Mouse (Mus musculus): ENCODE data around the gene Epas1. TPM values are rescaled to one million over a fixed set of nuclear protein-coding genes. Genes with fewer than 3 reads are reported as not detected.

Gene Epas1
- polyA plus RNA-seq, 1 experiment from 2014 or later, result 13.2 TPM

DNA sequence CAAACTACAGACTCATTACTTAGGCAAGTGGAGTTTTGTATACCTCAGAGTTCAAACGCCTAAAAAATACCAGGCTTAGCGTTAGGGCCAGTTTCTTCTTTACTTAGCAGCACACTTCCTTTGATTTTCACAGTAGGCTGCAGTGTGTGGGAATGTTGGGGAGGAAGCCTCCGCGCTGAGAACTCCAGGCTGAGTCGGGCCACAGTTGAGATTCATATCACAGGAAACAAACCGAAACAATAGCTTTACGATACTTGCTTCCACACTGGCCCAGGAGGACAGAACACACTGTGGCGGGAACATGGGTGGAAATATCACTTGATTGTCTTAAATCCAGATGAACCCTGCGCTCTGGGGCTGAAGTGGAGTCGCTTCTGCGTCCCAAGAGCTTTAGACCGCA is 47.0 kb downstream of the Epas1 start:
- Histone ChIP-seq H3K27me3 (ENCODE audit: insufficient read depth, low read length) (no peaks in the 10 kb centered on the region), H3K4me2 (no peak overlapping the region), H3K9me3 (ENCODE audit: low read depth, low read length) (no peaks in the 10 kb centered on the region), H3K36me3 (ENCODE audit: insufficient read depth) (no peaks in the 10 kb centered on the region), H3K27ac (ENCODE audit: low read depth) (peak overlapping the region; percentile 54), H3K9ac (no peak overlapping the region), H3K4me1 (ENCODE audit: insufficient read depth) (peaks cover 7% of the 10 kb centered on the region; the same call in 1 of the 2 replicates), H3K4me3 (ENCODE audit: low read depth, low read length) (no peak overlapping the region)
- TF ChIP-seq CTCF (IDR thresholded peaks at IDR 0.05; ENCODE audit: low read depth), result no peak
- no peak for ATAC-seq (ENCODE audit: insufficient read depth)
- DNase-seq, result peak; percentile 51
- WGBS, result 65% methylated on average over 12 of the region's 12 CpGs

DNA sequence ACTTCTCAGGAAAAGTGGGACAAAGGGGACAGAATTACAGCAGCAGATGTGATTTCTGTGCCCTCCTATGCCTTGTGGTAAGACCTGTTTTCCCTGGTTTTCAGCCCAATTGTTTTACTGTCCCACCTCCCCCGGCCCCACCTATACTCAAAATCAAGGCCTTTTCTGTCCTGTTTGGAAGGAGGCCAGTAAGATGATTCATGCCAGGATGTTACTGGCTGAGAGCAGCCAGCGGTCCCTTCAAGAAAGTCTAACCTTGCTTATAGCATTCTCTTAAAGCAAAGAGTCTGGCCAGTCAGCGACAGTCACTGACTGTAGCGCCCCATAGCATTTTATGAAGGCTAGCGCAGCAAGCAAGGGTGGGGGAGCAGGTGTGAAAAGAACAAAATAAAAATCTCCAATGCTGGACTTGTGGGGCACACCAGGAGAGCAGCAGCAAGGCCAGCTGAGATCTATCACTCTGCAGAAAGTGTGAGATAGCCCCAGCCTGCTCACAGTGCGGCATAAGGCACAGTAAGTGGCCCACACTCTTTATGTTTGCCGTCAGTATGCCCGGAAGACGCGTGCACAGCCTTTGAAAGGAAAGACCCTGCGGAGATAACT is 47.8 kb downstream of the Epas1 start:
- no peak overlapping the region for H3K9ac ChIP-seq
- ATAC-seq (ENCODE audit: insufficient read depth) (no peak), DNase-seq (peak; percentile 66)
- H3K9me3 ChIP-seq (ENCODE audit: low read depth, low read length), result no peaks in the 10 kb centered on the region
- WGBS, result 43% methylated on average over 11 of the region's 11 CpGs
- H3K4me1 ChIP-seq (ENCODE audit: insufficient read depth), result peaks cover 7% of the 10 kb centered on the region; the same call in 1 of the 2 replicates
- H3K4me3 ChIP-seq (ENCODE audit: low read depth, low read length), result no peak overlapping the region
- H3K4me2 ChIP-seq, result peak overlapping the region; percentile 15; the same call in 1 of the 2 replicates
- no peak for TF ChIP-seq CTCF (IDR thresholded peaks at IDR 0.05; ENCODE audit: low read depth)
- peak overlapping the region; percentile 54; the same call in 1 of the 2 replicates for H3K27ac ChIP-seq (ENCODE audit: low read depth)
- H3K27me3 ChIP-seq (ENCODE audit: insufficient read depth, low read length), result no peaks in the 10 kb centered on the region
- H3K36me3 ChIP-seq (ENCODE audit: insufficient read depth), result no peaks in the 10 kb centered on the region

DNA sequence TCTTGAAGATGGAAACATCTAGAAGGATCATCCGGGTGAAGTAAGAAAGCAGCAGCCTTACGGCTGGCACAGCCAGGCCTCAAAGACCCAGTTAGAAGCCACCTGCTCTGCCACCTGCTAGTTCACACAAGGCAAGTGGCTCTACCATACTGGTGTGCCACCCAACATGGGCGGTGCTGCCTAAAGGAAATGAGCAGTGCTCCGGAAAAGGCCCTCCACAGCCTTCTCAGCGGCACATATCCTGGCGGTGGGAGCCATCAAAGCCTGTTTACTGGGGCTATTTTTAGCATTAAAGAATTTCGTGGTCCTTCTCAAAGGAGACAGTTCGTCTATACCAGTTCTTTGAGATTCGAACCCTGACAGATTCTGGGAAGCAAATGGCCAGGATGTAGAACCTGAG is 48.4 kb downstream of the Epas1 start:
- peak; percentile 63 for DNase-seq
- 0 out of 2 replicates have a peak overlapping the region, but pooled peaks have one; percentile 15 for H3K4me2 ChIP-seq
- 36% methylated on average over 9 of the region's 9 CpGs for WGBS
- no peak overlapping the region for H3K4me3 ChIP-seq (ENCODE audit: low read depth, low read length)
- peaks cover 7% of the 10 kb centered on the region; the same call in 1 of the 2 replicates for H3K4me1 ChIP-seq (ENCODE audit: insufficient read depth)
- no peaks in the 10 kb centered on the region for H3K27me3 ChIP-seq (ENCODE audit: insufficient read depth, low read length)
- no peaks in the 10 kb centered on the region for H3K36me3 ChIP-seq (ENCODE audit: insufficient read depth)
- TF ChIP-seq CTCF (IDR thresholded peaks at IDR 0.05; ENCODE audit: low read depth), result no peak
- no peaks in the 10 kb centered on the region for H3K9me3 ChIP-seq (ENCODE audit: low read depth, low read length)
- ATAC-seq (ENCODE audit: insufficient read depth), result no peak
- H3K9ac ChIP-seq, result no peak overlapping the region
- H3K27ac ChIP-seq (ENCODE audit: low read depth), result peak overlapping the region; percentile 56

DNA sequence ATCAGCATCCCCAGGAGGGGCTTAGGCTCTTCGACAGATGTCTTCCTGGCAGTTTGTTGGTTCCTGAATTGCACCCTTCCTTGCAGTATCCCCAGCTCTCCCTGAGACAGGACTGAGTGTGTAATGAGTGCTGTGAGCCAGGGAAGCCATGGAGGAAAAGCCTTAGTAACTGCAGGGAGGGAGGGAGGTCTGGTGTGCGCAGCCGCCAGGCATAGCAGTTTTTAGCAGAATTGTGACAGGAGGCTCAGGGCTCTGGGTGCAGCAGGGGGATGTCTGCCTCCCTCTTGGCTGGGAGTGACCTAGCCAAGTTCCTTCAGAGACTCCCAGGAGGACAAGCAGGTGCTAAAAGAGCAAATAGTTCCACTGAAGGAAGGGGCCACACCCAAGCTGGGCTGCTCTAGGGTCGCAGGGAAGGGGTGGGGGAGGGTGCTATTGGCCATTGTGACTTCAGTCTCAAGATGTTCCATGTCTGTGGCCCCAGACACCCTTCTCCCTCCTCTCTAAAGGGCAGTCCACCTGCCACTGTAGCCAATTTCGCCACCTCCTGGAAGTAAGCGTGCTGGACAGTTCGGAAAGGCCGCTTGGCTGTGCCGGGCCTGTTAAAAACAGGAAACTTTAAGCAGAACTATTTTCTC is 49.0 kb downstream of the Epas1 start:
- 47% methylated on average over 9 of the region's 9 CpGs for WGBS
- peak; percentile 46 for DNase-seq
- Histone ChIP-seq H3K9ac (no peak overlapping the region), H3K4me3 (ENCODE audit: low read depth, low read length) (no peak overlapping the region), H3K4me1 (ENCODE audit: insufficient read depth) (peaks cover 7% of the 10 kb centered on the region; the same call in 1 of the 2 replicates), H3K36me3 (ENCODE audit: insufficient read depth) (no peaks in the 10 kb centered on the region), H3K27ac (ENCODE audit: low read depth) (peak overlapping the region; percentile 56), H3K4me2 (no peak overlapping the region), H3K27me3 (ENCODE audit: insufficient read depth, low read length) (no peaks in the 10 kb centered on the region), H3K9me3 (ENCODE audit: low read depth, low read length) (no peaks in the 10 kb centered on the region)
- 0 out of 2 replicates have a peak, but pooled peaks have one; percentile 25 for ATAC-seq (ENCODE audit: insufficient read depth)
- TF ChIP-seq CTCF (IDR thresholded peaks at IDR 0.05; ENCODE audit: low read depth), result peak; percentile 54

DNA sequence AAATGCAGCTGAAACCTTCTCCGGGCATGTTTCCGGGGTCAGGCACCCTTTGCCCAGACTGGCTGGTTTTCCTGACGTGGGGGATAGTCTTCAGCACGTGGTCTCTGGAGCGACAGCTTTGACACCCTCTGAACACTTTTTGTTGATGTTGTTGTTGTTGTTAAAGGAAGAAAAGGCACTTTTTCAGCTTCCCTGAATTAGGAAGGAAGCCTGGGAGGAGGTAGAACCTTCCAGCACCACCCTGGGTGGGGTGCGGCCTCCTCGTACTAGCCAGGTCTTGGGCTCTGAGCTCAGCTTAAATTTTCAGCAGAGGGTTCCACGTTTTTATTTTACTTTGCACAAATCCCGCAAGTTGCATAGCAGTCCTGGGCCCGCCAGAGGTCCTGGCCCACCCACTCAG is 49.6 kb downstream of the Epas1 start:
- 75% methylated on average over 10 of the region's 10 CpGs for WGBS
- DNase-seq (no peak), ATAC-seq (ENCODE audit: insufficient read depth) (no peak)
- no peak overlapping the region for H3K4me3 ChIP-seq (ENCODE audit: low read depth, low read length)
- peaks cover 7% of the 10 kb centered on the region; the same call in 1 of the 2 replicates for H3K4me1 ChIP-seq (ENCODE audit: insufficient read depth)
- no peaks in the 10 kb centered on the region for H3K9me3 ChIP-seq (ENCODE audit: low read depth, low read length)
- no peak overlapping the region for H3K4me2 ChIP-seq
- H3K27me3 ChIP-seq (ENCODE audit: insufficient read depth, low read length), result no peaks in the 10 kb centered on the region
- H3K27ac ChIP-seq (ENCODE audit: low read depth), result no peak overlapping the region
- H3K9ac ChIP-seq, result no peak overlapping the region
- TF ChIP-seq CTCF (IDR thresholded peaks at IDR 0.05; ENCODE audit: low read depth), result no peak
- H3K36me3 ChIP-seq (ENCODE audit: insufficient read depth), result no peaks in the 10 kb centered on the region

DNA sequence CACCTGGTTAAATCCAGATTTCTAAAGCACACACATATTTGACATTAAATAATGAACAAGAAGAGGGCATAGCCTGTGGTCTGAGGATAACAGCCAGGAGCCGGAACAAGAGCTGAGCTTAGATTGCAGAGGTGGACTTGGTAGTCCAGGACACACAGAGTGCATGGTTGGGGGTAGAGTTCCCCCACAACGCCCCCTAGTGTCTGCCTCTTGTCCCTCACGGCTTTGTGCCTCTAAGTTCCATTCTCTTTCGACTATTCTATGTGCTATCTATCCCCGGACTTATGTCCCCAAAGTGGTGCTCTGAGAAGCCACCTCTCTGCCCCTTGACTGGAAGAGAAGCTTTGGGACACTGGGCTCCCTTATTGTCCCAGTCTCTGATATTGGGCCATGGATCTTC is 50.2 kb downstream of the Epas1 start:
- no peak for ATAC-seq (ENCODE audit: insufficient read depth)
- WGBS, result 77% methylated on average over 5 of the region's 5 CpGs
- H3K4me3 ChIP-seq (ENCODE audit: low read depth, low read length), result no peak overlapping the region
- no peaks in the 10 kb centered on the region for H3K36me3 ChIP-seq (ENCODE audit: insufficient read depth)
- no peak overlapping the region for H3K4me2 ChIP-seq
- no peak for TF ChIP-seq CTCF (IDR thresholded peaks at IDR 0.05; ENCODE audit: low read depth)
- no peaks in the 10 kb centered on the region for H3K9me3 ChIP-seq (ENCODE audit: low read depth, low read length)
- peaks cover 7% of the 10 kb centered on the region; the same call in 1 of the 2 replicates for H3K4me1 ChIP-seq (ENCODE audit: insufficient read depth)
- no peak overlapping the region for H3K27ac ChIP-seq (ENCODE audit: low read depth)
- no peak for DNase-seq
- H3K27me3 ChIP-seq (ENCODE audit: insufficient read depth, low read length), result no peaks in the 10 kb centered on the region
- H3K9ac ChIP-seq, result no peak overlapping the region

DNA sequence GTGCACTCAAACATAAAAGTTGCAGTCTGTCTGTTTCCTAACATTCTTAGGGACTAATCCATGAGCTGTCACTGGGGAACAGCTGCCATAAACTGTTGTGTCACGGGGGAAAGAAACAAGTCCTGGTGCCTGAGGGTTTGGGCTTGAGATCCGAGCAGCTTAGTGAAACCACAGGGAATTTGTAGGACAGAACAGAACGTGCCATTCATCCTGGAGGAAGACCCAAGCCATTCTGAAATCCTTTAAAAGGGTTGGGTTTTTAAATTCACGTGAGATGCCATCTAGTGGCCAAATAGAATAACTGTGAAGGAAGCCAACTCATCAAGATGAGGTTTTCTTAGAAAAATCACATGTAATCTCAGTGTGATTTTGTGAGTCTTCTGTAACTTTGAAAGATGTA is 58.5 kb downstream of the Epas1 start:
- TF ChIP-seq CTCF (IDR thresholded peaks at IDR 0.05; ENCODE audit: low read depth), result peak; percentile 74
- no peak for ATAC-seq (ENCODE audit: insufficient read depth)
- H3K27ac ChIP-seq (ENCODE audit: low read depth), result no peak overlapping the region
- no peaks in the 10 kb centered on the region for H3K27me3 ChIP-seq (ENCODE audit: insufficient read depth, low read length)
- H3K9me3 ChIP-seq (ENCODE audit: low read depth, low read length), result no peaks in the 10 kb centered on the region
- H3K4me1 ChIP-seq (ENCODE audit: insufficient read depth), result no peaks in the 10 kb centered on the region
- 5% methylated on average over 4 of the region's 4 CpGs for WGBS
- no peak overlapping the region for H3K9ac ChIP-seq
- H3K36me3 ChIP-seq (ENCODE audit: insufficient read depth), result no peaks in the 10 kb centered on the region
- no peak overlapping the region for H3K4me3 ChIP-seq (ENCODE audit: low read depth, low read length)
- H3K4me2 ChIP-seq, result no peak overlapping the region
- DNase-seq, result peak; percentile 85
